Mouse (Mus musculus): ENCODE measurements around the gene Cux1. TPM values are rescaled to one million over a fixed set of nuclear protein-coding genes. Genes with fewer than 3 reads are reported as not detected.

Cux1 gene
- total RNA-seq, 2 experiments from 2014 or later, result 34.5 to 36.4 TPM

DNA sequence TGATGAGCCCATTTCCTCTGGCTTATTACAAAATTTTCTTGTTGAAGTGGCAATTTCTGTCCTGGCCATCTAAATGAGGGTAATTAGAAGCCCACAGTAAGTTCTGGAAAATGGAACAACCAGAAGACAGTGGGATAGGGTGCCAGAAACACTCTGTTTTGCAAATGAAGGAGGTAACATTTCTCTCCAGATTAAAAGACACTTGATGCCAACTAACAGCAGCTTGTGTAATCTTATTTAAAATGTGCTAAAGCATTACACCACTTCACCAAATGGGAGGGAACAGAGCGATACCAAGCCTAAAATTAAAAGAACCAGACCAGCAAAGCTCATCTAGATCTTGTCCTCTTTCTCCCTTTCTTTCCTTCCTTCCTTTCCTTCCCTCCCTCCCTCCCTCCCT lies 61.0 kb downstream of the Cux1 start:
- no peak for DNase-seq (ENCODE audit: low spot score in 2 of 2)
- TF ChIP-seq CTCF (conservative IDR thresholded peaks at IDR 0.05), result no peak
- no peak overlapping the region for H3K4me3 ChIP-seq
- H3K27ac ChIP-seq, result no peak overlapping the region

DNA sequence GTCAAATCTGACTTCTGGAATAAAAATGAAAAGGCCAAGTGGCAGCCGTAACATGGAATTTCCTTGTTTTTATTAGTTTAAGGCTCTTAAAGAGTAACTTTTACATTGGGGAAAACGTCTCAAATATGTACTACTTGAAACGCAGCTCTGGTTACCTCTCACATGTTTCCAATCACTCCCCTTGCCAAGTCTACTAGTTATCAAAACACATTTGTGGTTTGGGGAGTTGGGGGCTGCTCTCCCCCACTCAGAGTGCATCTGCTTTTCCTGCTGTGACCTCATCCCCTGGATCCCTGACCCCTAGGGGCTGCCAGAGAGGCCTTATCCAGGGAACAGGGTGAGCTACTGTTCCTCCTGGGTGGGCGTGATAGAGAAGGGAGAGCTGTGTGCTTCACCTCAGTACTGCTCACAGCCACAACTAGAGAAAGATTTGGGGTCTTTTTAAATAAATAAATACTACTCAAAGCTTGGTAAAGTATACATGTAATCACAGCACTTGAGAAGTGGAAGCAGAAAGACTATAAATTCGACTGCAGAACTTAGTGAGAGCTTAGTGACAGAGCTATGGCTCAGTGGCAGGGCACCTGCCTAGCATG lies 64.7 kb downstream of the Cux1 start:
- DNase-seq (ENCODE audit: low spot score in 2 of 2), result no peak
- no peak for TF ChIP-seq CTCF (conservative IDR thresholded peaks at IDR 0.05)
- H3K4me3 ChIP-seq, result no peak overlapping the region
- H3K27ac ChIP-seq, result no peak overlapping the region

DNA sequence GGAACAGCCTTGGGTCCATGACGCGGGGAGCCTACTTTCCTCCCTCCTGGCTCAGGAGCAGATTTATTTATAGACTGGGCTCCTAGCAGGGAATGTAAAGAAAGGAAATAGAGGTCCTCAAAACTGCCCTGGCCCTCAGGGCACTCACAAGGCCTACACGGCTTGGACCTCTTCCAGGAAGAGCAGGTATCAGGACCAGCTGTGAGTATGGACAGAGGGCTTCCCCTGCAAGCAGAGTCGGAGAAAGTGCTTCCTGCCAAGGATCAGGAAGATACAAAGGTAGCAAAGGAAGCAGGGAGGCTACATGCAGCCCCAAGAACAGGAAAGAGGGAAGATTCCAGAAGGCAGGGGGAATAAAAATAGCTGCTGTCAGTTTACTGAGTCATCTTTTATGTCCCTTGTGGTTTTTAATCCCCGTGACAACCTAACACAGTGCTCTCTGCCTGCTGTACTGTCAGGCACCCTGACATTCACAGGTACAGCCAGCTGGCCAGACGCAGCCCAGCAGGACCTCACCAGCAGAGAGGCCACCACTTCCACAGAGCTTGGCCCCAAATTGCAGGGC lies 66.9 kb downstream of the Cux1 start:
- Histone ChIP-seq H3K27ac (no peak overlapping the region), H3K4me3 (no peak overlapping the region)
- no peak for TF ChIP-seq CTCF (conservative IDR thresholded peaks at IDR 0.05)
- DNase-seq (ENCODE audit: low spot score in 2 of 2), result no peak

DNA sequence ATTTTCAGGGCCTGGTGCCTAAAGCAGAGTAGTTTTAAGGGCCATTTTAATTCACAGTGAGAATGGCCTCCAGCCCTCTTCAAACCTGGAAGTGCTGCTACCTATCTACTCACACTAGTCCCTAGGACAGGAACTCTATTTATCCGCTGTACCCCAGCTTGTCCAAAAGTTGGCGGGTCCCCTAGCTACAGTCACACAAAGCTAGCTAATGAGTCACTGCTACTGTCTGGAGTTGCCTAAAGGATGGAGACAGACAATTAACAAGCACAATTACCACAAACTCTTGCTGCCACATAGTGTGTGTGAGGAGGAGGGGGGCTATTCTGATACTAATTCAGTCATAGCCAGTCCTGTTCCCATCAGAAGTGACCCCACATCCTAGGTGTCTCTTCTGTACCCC lies 68.0 kb downstream of the Cux1 start:
- no peak overlapping the region for H3K27ac ChIP-seq
- TF ChIP-seq CTCF (conservative IDR thresholded peaks at IDR 0.05), result no peak
- no peak overlapping the region for H3K4me3 ChIP-seq
- DNase-seq (ENCODE audit: low spot score in 2 of 2), result no peak

DNA sequence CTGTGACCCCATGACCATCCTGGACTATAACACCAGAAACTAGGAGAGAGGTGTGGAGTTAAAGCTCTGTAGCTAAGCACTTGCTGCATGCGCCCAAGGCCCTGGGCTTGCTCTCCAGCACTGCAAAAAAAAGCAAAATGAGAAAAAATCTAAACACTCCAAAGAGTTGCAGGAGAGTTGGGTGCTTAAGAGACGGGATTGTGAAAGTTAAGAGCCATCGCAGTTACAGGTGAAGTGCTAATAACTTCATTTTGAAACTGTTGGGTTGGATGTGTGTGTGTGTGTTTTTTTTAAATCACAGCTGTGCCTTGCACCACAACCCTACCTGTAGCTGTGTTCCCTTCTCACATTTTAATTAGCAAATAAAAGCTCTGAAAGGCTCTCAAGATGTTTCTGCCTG lies 68.5 kb downstream of the Cux1 start:
- DNase-seq (ENCODE audit: low spot score in 2 of 2), result no peak
- TF ChIP-seq CTCF (conservative IDR thresholded peaks at IDR 0.05), result no peak
- H3K27ac ChIP-seq, result no peak overlapping the region
- H3K4me3 ChIP-seq, result no peak overlapping the region

DNA sequence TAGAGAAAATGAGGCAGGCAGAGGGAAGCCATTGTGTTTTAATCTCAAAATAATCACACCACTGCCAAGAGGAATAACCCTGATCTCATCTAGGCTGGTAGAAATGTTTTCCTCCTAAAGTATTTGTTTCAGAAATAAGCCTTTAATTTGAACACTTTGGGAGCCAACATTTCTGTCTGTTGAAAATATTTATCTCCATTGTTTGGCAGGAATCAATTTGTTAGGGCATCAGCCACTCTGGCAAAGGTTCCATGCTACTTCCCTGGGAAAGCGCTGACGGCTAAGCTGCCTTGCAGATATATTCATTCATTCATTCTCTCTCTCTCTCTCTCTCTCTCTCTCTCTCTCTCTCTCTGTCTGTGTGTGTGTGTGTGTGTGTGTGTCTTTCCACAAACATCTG lies 70.0 kb downstream of the Cux1 start:
- no peak for TF ChIP-seq CTCF (conservative IDR thresholded peaks at IDR 0.05)
- no peak overlapping the region for H3K4me3 ChIP-seq
- H3K27ac ChIP-seq, result no peak overlapping the region
- no peak for DNase-seq (ENCODE audit: low spot score in 2 of 2)

DNA sequence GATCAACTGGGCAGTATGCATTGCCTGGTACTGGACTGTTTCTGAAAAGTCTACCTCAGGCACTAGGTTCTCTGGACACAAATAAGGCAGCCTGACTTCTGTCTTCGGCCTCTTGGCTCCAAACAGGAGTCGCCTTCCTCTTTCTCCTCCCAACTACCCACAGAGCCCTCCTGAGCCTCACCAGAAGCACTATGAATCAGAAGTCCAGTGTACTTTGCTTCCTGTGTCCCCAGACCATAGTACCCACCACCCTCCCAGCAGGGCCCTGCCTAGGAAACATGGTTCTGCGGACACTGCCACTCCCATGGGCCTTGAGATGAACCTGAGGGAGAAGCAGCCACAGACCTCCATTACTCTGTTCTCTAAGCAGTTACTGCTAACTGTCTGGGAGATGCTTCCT lies 71.7 kb downstream of the Cux1 start:
- no peak for DNase-seq (ENCODE audit: low spot score in 2 of 2)
- TF ChIP-seq CTCF (conservative IDR thresholded peaks at IDR 0.05), result no peak
- Histone ChIP-seq H3K27ac (no peak overlapping the region), H3K4me3 (no peak overlapping the region)

DNA sequence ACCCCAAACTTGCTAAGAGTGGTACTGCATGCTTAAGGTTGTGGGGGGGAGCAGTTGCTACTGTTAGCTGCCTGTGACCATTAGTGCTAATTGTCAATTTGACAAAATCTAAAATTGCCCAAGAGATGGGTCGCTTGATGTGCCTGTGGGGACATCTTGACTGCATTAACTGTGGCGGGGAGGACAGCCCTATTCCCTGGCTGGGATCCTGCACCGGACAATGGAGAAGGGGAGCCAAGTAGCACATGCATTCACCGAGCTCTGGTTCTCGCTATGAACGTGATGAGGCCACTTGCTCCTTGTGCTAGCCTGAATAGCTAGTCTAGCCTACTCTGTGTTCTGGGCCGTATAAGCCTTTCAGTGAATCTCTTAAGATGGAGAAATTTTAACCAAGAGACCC lies 72.4 kb downstream of the Cux1 start:
- DNase-seq (ENCODE audit: low spot score in 2 of 2), result no peak
- H3K4me3 ChIP-seq, result no peak overlapping the region
- no peak for TF ChIP-seq CTCF (conservative IDR thresholded peaks at IDR 0.05)
- H3K27ac ChIP-seq, result no peak overlapping the region

DNA sequence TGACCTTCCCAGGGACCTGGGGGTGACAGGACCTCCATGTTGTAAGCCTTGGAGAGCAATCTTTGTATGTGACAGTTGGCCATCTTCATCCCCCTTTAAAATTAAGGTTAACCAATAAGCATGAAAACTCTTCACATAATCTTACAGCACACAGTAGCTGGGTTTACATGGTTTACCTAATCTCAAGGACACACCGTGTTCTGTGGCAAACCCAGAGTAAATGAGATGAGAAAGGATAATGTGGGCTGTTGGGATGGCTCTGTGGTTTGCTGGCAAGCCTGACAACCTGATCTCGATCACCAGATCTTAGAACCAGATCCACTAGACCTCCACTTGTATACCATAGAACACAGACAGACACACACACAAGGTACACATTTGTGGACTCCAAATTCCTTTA lies 73.0 kb downstream of the Cux1 start:
- no peak overlapping the region for H3K27ac ChIP-seq
- no peak for DNase-seq (ENCODE audit: low spot score in 2 of 2)
- no peak overlapping the region for H3K4me3 ChIP-seq
- TF ChIP-seq CTCF (conservative IDR thresholded peaks at IDR 0.05), result no peak

DNA sequence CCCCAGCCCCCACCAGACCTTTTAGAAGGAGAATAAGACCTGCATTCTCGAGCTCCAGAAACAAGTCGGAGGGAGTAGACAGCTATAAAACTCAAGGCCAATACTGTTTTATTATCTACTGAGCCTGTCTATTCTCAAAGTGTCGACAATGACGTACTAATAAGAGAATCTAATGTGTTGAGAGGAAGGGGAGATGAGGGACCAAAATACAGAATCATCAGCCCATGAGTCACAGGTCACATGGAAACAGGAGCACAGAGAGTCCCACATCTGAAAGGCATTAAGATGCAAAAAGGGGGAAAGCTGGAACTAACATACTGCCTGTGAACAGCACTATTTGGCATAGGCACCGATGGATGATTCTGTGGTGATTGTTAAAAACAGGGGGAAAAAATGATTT lies 77.8 kb downstream of the Cux1 start:
- no peak for DNase-seq (ENCODE audit: low spot score in 2 of 2)
- TF ChIP-seq CTCF (conservative IDR thresholded peaks at IDR 0.05), result no peak
- H3K27ac ChIP-seq, result no peak overlapping the region
- H3K4me3 ChIP-seq, result no peak overlapping the region

DNA sequence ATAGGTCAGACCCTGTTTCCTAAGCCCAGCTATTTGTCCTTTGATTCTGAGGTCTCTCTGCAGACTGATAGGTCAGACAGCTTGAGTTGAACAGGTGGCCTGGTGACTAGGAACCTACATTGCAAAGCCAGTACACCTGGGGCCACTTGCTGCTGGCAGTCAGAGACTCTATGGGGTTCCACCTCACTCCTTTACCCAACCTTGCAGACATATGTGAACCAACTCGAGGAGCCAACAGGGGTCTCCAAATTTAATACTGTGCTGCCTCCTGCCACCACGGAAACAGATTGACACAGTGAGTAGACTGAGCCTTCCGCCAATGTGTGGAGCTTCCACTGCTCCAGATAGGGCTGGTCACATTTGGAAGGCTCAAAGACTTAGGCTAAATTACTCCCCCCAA lies 78.6 kb downstream of the Cux1 start:
- no peak for TF ChIP-seq CTCF (conservative IDR thresholded peaks at IDR 0.05)
- no peak overlapping the region for H3K27ac ChIP-seq
- H3K4me3 ChIP-seq, result no peak overlapping the region
- DNase-seq (ENCODE audit: low spot score in 2 of 2), result no peak

DNA sequence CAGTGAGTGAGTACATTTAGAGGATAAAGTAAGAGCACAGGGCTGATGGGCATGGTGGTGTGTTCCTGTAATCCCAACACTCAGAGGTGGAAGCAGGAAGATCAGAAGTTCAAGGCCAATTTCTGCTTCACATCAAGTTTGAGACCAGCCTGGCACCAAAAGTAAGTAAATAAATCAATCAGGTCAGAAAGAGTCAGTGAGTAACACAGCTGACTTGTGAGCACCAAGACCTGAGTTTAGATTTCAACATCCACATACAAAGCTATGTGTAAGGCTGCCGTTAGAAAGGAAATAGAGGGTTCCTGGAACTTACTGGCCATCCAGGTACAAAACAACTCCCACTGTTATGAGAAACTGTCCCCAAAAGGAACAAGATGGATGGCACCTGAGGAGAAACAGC lies 79.1 kb downstream of the Cux1 start:
- TF ChIP-seq CTCF (conservative IDR thresholded peaks at IDR 0.05), result no peak
- Histone ChIP-seq H3K4me3 (no peak overlapping the region), H3K27ac (no peak overlapping the region)
- DNase-seq (ENCODE audit: low spot score in 2 of 2), result no peak

DNA sequence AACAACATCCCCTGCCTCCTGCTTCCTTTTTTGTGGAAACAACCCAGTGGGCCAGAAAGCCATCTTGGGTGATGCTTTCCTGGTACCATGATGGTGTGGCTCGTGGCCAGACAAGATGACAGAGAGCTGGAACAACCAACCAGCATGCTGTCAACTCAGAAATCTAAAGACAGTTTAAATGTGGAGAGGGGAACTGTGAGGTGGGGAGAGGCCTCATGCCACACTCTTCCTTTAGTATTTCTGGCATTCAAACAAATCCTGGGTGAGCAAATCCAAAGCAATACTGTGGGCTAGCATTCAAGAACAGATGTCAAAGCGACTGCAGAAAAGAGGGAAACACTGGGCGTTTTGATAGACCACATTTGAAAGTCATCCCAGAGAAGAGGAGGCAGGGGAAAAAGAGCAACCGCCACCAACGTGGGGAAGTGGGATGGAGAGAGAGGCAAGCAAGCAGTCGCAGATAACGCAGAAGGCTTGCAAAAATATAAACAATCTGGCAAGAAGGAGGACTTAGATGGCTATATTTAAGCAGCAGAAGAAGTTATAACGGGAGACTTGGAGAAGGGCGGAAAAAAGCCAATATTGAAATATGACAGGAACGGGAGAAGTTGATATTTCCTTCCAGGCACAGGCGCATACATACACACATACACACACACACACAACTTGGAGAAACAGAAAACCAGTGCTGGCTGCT lies 79.7 kb downstream of the Cux1 start:
- Histone ChIP-seq H3K4me3 (no peak overlapping the region), H3K27ac (no peak overlapping the region)
- peak; percentile 32 to 41 for DNase-seq (ENCODE audit: low spot score in 2 of 2)
- no peak for TF ChIP-seq CTCF (conservative IDR thresholded peaks at IDR 0.05)

DNA sequence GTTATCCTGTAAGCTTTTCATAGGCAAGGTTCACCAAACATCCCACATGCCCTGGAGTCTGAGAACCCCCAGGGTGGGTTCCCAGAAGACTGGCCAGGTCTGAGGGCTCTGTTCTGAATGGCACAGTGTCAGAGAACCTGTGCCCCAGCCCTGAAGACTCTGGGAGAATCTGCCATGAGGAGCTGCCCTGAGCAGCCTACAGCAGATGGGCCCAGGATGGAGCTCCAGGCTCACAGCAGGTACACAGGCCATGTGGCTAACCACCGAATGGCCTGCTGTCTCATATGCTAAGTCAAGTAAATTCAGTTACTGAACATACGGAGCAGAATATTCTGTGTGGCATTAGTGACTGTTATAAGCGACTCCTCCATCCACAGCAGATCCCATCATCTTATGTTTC lies 80.9 kb downstream of the Cux1 start:
- no peak overlapping the region for H3K27ac ChIP-seq
- no peak for TF ChIP-seq CTCF (conservative IDR thresholded peaks at IDR 0.05)
- no peak overlapping the region for H3K4me3 ChIP-seq
- no peak for DNase-seq (ENCODE audit: low spot score in 2 of 2)
